Mouse (Mus musculus) embryo, embryonic 11.5 days (tissue): ENCODE measurements around the gene Cdk5rap1.
A peak's percentile ranks its signal among the peaks of the same experiment; 100 is the strongest.

Source experiments
- DNase-seq: peaks from one replicate; pipeline ENCODE4 v3.0.0-alpha.2; 2012; ENCODE audit warnings: low read depth, low spot score

Gene Cdk5rap1

DNA sequence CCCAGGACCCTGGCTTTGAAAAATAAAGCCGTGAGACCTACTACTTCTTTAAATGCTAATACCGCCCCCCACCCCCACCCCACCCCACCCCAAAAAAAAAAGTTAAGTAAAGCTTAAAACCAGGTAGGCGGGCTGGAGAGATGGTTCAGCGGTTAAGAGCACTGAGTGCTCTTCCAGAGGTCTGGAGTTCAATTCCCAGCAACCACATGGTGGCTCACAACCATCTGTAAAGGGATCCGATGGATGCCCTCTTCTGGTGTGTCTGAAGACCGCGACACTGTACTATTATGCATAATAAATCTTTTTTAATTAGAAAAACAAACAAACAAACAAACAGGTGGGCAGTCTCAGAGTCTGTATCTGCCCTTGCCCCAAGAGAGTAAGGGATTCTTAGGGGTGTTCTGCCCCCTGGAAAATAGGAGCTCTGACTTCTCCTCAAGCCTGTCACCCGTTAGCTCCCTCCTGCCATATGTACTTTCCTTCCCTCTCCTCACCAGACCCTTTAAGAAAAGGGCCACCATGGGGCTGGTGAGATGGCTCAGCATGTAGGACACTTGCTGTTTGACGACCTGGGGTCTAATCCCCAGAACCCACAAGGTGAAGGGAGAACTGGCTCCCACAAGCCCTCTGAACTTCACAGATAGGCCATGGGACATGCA is at the start of gene Cdk5rap1:
Gene Cdk5rap1 (minus strand): TSS at position 169 of the 659 bp plus-strand sequence.
- DNase-seq, result no peak

GRCm38 (mm10) chr2:154422181-154422580 is 49.4 kb upstream of the Cdk5rap1 start:
- DNase-seq, result no peak

- DNase-seq, result no peak
Measured at GRCm38 (mm10) chr2:154420942-154421731, 48.3 kb upstream of the Cdk5rap1 start.

- no peak for DNase-seq
Measured at GRCm38 (mm10) chr2:154419631-154420515, 47.1 kb upstream of the Cdk5rap1 start.

GRCm38 (mm10) chr2:154418001-154418400 is 45.2 kb upstream of the Cdk5rap1 start:
- DNase-seq, result no peak

- peak; percentile 69 for DNase-seq
Measured at GRCm38 (mm10) chr2:154417107-154417506, 44.3 kb upstream of the Cdk5rap1 start.

DNA sequence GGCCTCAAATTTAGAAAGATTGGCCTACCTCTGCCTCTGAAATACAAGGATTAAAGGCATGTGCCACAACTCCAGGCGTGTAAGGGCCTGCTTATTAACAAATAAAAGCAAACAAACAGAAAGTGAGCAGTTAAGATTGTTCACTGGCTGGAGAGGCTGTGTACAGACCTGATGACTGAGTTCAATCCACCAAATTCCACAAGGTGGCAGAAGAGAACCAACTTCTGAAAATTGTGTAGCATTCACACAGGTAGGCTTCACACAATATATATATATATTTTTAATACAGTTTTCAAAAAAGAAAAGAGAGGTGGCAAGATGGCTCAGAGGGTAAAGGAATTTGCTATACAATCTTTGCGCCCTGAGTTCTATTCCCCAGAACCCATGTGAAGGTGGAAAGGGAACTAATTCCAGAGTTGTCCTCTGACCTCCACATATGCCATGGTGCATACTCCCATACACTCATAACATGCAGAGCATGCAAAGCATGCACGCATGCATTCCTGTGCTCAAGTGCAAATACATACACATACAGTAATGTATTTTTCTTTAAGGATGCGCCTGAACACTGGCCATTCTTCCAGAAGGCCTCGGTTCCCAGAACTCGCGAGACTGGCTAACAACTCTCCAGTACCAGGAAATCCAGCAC is 39.3 kb upstream of the Cdk5rap1 start:
- no peak for DNase-seq

DNA sequence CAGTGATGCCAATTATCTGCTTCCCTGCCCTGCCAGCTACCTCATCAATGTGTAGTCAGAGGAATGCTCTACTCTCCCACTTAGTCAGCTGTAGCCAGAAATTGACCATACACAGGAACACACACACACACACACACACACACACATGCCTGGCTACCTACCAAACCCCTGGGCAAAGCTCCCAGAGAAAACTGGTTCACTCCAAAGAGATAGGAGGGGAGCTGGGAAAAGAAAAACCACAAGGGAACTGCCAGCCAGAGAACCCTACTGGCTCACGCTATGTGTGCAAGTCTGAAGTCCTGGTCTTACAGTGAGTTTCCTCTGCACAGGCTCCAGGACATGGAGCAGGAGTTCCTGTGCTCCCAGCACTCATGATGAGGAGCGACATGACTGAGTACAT is 37.5 kb upstream of the Cdk5rap1 start:
- DNase-seq, result no peak

- peak; percentile 54 for DNase-seq
Measured at GRCm38 (mm10) chr2:154407643-154408445, 35.0 kb upstream of the Cdk5rap1 start, which contains the start of gene Snta1. Gene Snta1 (minus strand): TSS chr2:154408099.

- DNase-seq, result no peak
Measured at GRCm38 (mm10) chr2:154407063-154407642, 34.3 kb upstream of the Cdk5rap1 start.

- no peak for DNase-seq
Measured at GRCm38 (mm10) chr2:154405447-154405994, 32.7 kb upstream of the Cdk5rap1 start.

DNA sequence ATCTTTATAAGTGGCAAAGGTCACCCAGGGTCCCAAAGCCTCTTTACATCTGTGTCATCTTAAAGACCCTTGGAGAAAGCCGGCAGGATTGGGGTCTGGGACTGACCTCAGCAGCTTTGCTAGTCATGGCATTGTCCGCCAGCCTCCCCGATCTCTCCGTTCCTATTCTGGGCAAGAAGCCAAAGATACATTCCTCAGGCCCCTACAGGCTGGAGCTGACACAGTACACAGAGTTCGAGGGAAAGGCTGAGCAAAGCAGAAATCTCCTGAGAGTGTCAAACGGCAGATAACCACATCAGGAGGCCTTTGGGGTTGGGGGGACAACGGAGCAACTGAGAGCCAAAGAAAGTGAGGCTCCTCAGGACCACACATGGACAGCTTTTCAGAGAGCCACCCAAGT is 30.0 kb upstream of the Cdk5rap1 start:
- DNase-seq, result no peak

DNA sequence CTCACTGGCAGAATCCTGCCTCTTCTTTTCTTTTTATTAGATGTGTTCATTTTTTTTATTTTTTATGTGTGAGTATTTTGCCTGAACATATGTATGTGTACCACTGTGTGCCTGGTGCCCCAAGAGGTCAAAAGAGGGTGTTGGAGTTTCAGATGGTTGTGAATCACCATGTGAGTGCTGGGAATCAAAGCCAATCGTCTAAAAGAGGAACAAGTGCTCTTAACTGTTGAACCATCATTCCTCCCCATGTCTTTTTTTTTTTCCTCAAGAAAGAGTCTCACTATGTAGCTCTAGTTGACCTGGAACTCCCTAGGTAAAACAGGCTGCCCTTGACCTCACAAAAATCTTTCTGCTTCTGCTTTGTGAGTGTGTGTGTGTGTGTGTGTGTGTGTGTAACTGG is 29.2 kb upstream of the Cdk5rap1 start:
- DNase-seq, result no peak

GRCm38 (mm10) chr2:154399325-154399724 is 26.5 kb upstream of the Cdk5rap1 start:
- no peak for DNase-seq

DNA sequence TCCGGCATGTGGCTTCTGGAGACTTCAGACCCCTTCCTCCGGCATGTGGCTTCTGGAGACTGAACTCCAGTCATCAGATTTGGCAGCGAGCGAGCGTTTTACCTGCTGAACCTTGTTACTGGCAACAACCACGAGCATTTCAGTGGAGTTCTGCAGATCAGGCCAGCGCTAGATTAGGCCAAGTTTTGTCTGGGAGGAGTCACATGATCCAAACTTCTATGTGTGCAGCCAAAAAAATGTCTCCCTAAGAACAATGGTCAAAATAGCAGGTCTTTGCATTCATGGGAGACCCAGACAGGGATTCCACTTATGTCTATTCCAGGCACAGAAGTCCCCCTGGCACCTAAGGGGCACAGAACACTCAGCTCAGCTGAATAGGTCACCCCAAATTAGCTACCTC is 25.5 kb upstream of the Cdk5rap1 start:
- no peak for DNase-seq

- DNase-seq, result no peak
Measured at GRCm38 (mm10) chr2:154396529-154396928, 23.7 kb upstream of the Cdk5rap1 start.

- no peak for DNase-seq
Measured at GRCm38 (mm10) chr2:154394602-154395001, 21.8 kb upstream of the Cdk5rap1 start.

GRCm38 (mm10) chr2:154390180-154390964 is 17.6 kb upstream of the Cdk5rap1 start:
- DNase-seq, result no peak

DNA sequence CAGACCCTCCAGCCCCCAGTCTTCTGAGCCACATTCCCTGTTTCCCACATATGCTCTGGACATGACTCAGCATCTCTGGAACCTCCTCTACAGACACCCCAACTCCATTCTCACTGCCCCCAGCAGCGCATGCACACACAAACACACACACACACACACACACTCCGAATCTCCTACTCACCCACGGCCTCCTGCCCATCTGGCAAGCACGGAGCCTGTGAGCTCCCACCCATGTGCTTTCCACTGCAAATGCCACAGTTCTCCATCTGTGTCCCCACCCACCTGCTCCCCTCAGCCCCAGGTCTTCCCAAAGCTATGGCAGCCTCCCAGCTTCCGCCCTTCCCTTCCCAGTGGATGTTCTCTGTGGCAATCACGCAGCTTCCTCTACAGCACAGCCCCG is 6.3 kb upstream of the Cdk5rap1 start:
- no peak for DNase-seq
